Mouse (Mus musculus) liver, embryonic 14.5 days (tissue): ENCODE measurements around the gene Bpifc. TPM values are rescaled to one million over a fixed set of nuclear protein-coding genes. Genes with fewer than 3 reads are reported as not detected.
A peak's percentile ranks its signal among the peaks of the same experiment; 100 is the strongest.

Source experiments
- ATAC-seq: fragments of 200-750 bp; cut with Nextera tagmentation; 2 replicates; pipeline ENCODE4 v1.8.0; 2017; ENCODE audit warnings: moderate number of reproducible peaks, mild to moderate bottlenecking, moderate library complexity; ENCODE audit not compliant: insufficient read depth
- DNase-seq, 3 experiments: peaks; one replicate each; pipeline ENCODE4 v3.0.0-alpha.2; 2012 to 2013; ENCODE audit warnings: low read depth in 3 of 3, low spot score in 3 of 3
- H3K27ac ChIP-seq: fragments of 300-500 bp; sonication (generic); 2 replicates; pipeline ENCODE4 v1.5.1; 2014; ENCODE audit warnings: moderate library complexity, mild to moderate bottlenecking, control low read depth, inconsistent platforms
- H3K27me3 ChIP-seq: fragments of 300-500 bp; sonication (generic); 2 replicates; pipeline ENCODE4 v1.6.1; 2014; ENCODE audit warnings: mild to moderate bottlenecking, low read length, moderate library complexity; ENCODE audit not compliant: control insufficient read depth, insufficient read depth
- H3K36me3 ChIP-seq: fragments of 300-500 bp; sonication (generic); replicated peaks from 2 replicates; pipeline ENCODE4 v1.6.1; 2014; ENCODE audit warnings: low read depth; ENCODE audit not compliant: control insufficient read depth, insufficient read depth
- H3K4me1 ChIP-seq, 2 experiments: fragments of 200-500 bp in 1 of 2; fragments of 300-500 bp in 1 of 2; sonication (generic) in 1 of 2; replicated peaks; 2 replicates each; pipeline ENCODE4 v1.6.1; 2012 to 2014; ENCODE audit warnings: antibody characterized with exemption in 1 of 2, inconsistent platforms in 1 of 2, low read length in 1 of 2; ENCODE audit not compliant: control insufficient read depth in 2 of 2, insufficient read depth in 2 of 2
- H3K4me2 ChIP-seq: fragments of 300-500 bp; sonication (generic); 2 replicates; pipeline ENCODE4 v1.6.1; 2014; ENCODE audit warnings: low read depth, mild to moderate bottlenecking, control low read depth, moderate library complexity
- H3K4me3 ChIP-seq, 2 experiments: fragments of 200-500 bp in 1 of 2; fragments of 300-500 bp in 1 of 2; sonication (generic) in 1 of 2; 2 replicates each; pipeline ENCODE4 v1.5.1; 2012 to 2014; ENCODE audit warnings: low read depth in 2 of 2, low read length in 2 of 2, mild to moderate bottlenecking in 2 of 2, control low read depth in 1 of 2, inconsistent platforms in 1 of 2, moderate library complexity in 1 of 2; ENCODE audit not compliant: insufficient read depth in 1 of 2
- H3K9ac ChIP-seq: fragments of 300-500 bp; sonication (generic); replicated peaks from 2 replicates; pipeline ENCODE4 v1.6.1; 2014; ENCODE audit warnings: mild to moderate bottlenecking, control low read depth, moderate library complexity
- H3K9me3 ChIP-seq: fragments of 300-500 bp; sonication (generic); 2 replicates; pipeline ENCODE4 v1.6.1; 2016; ENCODE audit warnings: low read length, mixed read lengths; ENCODE audit not compliant: control insufficient read depth
- CTCF ChIP-seq: IDR thresholded peaks from 2 replicates; pipeline ENCODE4 v1.5.1; 2016; ENCODE audit warnings: antibody characterized with exemption, low read depth, control low read depth
- EP300 ChIP-seq: IDR thresholded peaks from 2 replicates; pipeline ENCODE4 v1.6.1; 2016; ENCODE audit warnings: antibody characterized with exemption, low read depth
- WGBS: fragments of 180-500 bp; shearing (Covaris S2); extraction: QIAGEN DNeasy Blood & Tissue Kit; methylation state at CpG from one replicate; pipeline ENCODE4 v1.1.7; 2014; ENCODE audit not compliant: insufficient replicate concordance; 5-methylcytosine and 5-hydroxymethylcytosine counted together
- polyA plus RNA-seq, 2 experiments: library from polyadenylated mRNA; depleted of rRNA in 1 of 2; stranded (reverse) in 1 of 2; unstranded in 1 of 2; fragments of >200 nt; fragmentation: Nextera tagmentation in 1 of 2; extraction: Ambion mirVana in 1 of 2; gene quantifications; 2 replicates each; pipeline versions ENCODE4 v1.2.1 to v1.2.3; 2012 to 2014

Gene Bpifc
- polyA plus RNA-seq, 2 experiments: 0.01 TPM; not detected in 1

GRCm38 (mm10) chr10:85962897-85963296 lies 48.8 kb downstream of the Bpifc start:
- no peaks in the 10 kb centered on the region for H3K4me1 ChIP-seq
- H3K4me3 ChIP-seq: no peak overlapping the region
- no peak overlapping the region for H3K27ac ChIP-seq
- 57% methylated on average over 9 of the region's 9 CpGs for WGBS
- no peak overlapping the region for H3K4me2 ChIP-seq
- H3K36me3 ChIP-seq: no peaks in the 10 kb centered on the region
- H3K9ac ChIP-seq: no peak overlapping the region
- TF ChIP-seq EP300 (no peak), CTCF (no peak)
- no peaks in the 10 kb centered on the region for H3K27me3 ChIP-seq
- ATAC-seq: no peak
- no peaks in the 10 kb centered on the region for H3K9me3 ChIP-seq
- DNase-seq: no peak

- Histone ChIP-seq H3K9ac (peak within 1 kb of the TSS; percentile 94), H3K27me3 (no peaks in the 10 kb centered on the region), H3K4me3 (peak within 1 kb of the TSS; percentile 91 to 97), H3K27ac (peak within 1 kb of the TSS; percentile 29), H3K36me3 (peaks cover 18% of the 10 kb centered on the region), H3K4me1 (peaks cover 0 to 6% of the 10 kb centered on the region in 2 experiments; a peak in 1 of 4 replicates), H3K9me3 (no peaks in the 10 kb centered on the region), H3K4me2 (peak within 1 kb of the TSS; percentile 88)
- under 1% methylated on average over 37 of the region's 38 CpGs for WGBS
- ATAC-seq (peak; percentile 93), DNase-seq (peak; percentile 91 to 92 (median 91))
- TF ChIP-seq EP300 (no peak), CTCF (no peak)
Observed at GRCm38 (mm10) chr10:85957464-85957950, 54.2 kb downstream of the Bpifc start, which contains the start of gene Rtcb. Rtcb (minus strand) TSS chr10:85957823.

GRCm38 (mm10) chr10:85956871-85957419 lies 54.8 kb downstream of the Bpifc start:
- Histone ChIP-seq H3K4me1 (peaks cover 0 to 6% of the 10 kb centered on the region in 2 experiments; a peak in 1 of 4 replicates), H3K4me2 (peak overlapping the region; percentile 88), H3K9ac (peak overlapping the region; percentile 94), H3K36me3 (peaks cover 21% of the 10 kb centered on the region), H3K27ac (peak overlapping the region; percentile 29; the same call in 1 of the 2 replicates), H3K9me3 (no peaks in the 10 kb centered on the region), H3K4me3 (peak overlapping the region; percentile 91 to 97), H3K27me3 (no peaks in the 10 kb centered on the region)
- WGBS: 2% methylated on average over 20 of the region's 20 CpGs
- 0 out of 2 replicates have a peak, but pooled peaks have one; percentile 13 for ATAC-seq
- peak in 1 of 3 experiments; percentile 4 for DNase-seq
- TF ChIP-seq CTCF: no peak
- TF ChIP-seq EP300: no peak

- no peaks in the 10 kb centered on the region for H3K27me3 ChIP-seq
- H3K36me3 ChIP-seq: peaks cover 21% of the 10 kb centered on the region
- 65% methylated on average over 2 of the region's 2 CpGs for WGBS
- TF ChIP-seq EP300: no peak
- TF ChIP-seq CTCF: no peak
- H3K4me1 ChIP-seq: peaks cover 0 to 6% of the 10 kb centered on the region in 2 experiments; a peak in 1 of 4 replicates
- no peak overlapping the region for H3K4me2 ChIP-seq
- H3K27ac ChIP-seq: no peak overlapping the region
- no peak for DNase-seq
- H3K9me3 ChIP-seq: no peaks in the 10 kb centered on the region
- ATAC-seq: no peak
- H3K4me3 ChIP-seq: no peak overlapping the region
- no peak overlapping the region for H3K9ac ChIP-seq
Observed at GRCm38 (mm10) chr10:85954429-85954828, 57.3 kb downstream of the Bpifc start.

- no peaks in the 10 kb centered on the region for H3K9me3 ChIP-seq
- no peak overlapping the region for H3K4me3 ChIP-seq
- TF ChIP-seq CTCF (no peak), EP300 (no peak)
- H3K36me3 ChIP-seq: peaks cover 28% of the 10 kb centered on the region
- ATAC-seq: no peak
- DNase-seq: no peak
- H3K4me1 ChIP-seq: peaks cover 0 to 6% of the 10 kb centered on the region in 2 experiments; a peak in 1 of 4 replicates
- H3K9ac ChIP-seq: no peak overlapping the region
- no peak overlapping the region for H3K27ac ChIP-seq
- H3K27me3 ChIP-seq: no peaks in the 10 kb centered on the region
- H3K4me2 ChIP-seq: no peak overlapping the region
- WGBS: 76% methylated on average over 3 of the region's 3 CpGs
Observed at GRCm38 (mm10) chr10:85953401-85953800, 58.3 kb downstream of the Bpifc start.
